Mouse (Mus musculus) splenic B cell, adult 2 months (primary cell): ENCODE results near the gene Gm12887.

Experiments
- DNase-seq: peaks from one replicate; pipeline ENCODE4 v3.0.0-alpha.2; 2011; ENCODE audit warnings: low read depth, low spot score
- H3K27me3 ChIP-seq: 2 replicates; pipeline ENCODE4 v1.6.1; 2012; ENCODE audit warnings: mild to moderate bottlenecking, low read length, moderate library complexity, mixed read lengths; ENCODE audit not compliant: control insufficient read depth, poor library complexity, insufficient read depth, severe bottlenecking
- H3K36me3 ChIP-seq: 2 replicates; pipeline ENCODE4 v1.6.1; 2012; ENCODE audit warnings: mild to moderate bottlenecking, low read length, moderate library complexity, mixed read lengths; ENCODE audit not compliant: control insufficient read depth, poor library complexity, insufficient read depth, severe bottlenecking

Gm12887 gene

GRCm38 (mm10) chr4:121622003-121622402 is at the start of gene Gm12887:
Gm12887 (minus strand) TSS chr4:121622103.
- DNase-seq = no peak
- no peaks in the 10 kb centered on the region for H3K27me3 ChIP-seq
- H3K36me3 ChIP-seq = no peaks in the 10 kb centered on the region

GRCm38 (mm10) chr4:121657040-121657439 is 35.1 kb upstream of the Gm12887 start:
- no peak for DNase-seq
- no peaks in the 10 kb centered on the region for H3K27me3 ChIP-seq
- H3K36me3 ChIP-seq = no peaks in the 10 kb centered on the region
